Mouse (Mus musculus) forebrain, embryonic 16.5 days (tissue): ENCODE data around the gene Ndufa3. TPM values are rescaled to one million over a fixed set of nuclear protein-coding genes. Genes with fewer than 3 reads are reported as not detected.
A peak's percentile ranks its signal among the peaks of the same experiment; 100 is the strongest.
"Not testable (repeated sequence)": the region's sequence is repeated elsewhere in the genome, so short reads cannot be mapped to it uniquely, and the experiment has no call there.

Experiments used
- ATAC-seq: fragments of 200-750 bp; cut with Nextera tagmentation; 2 replicates; pipeline ENCODE4 v1.8.0; 2017; ENCODE audit warnings: mild to moderate bottlenecking, moderate library complexity
- H3K27ac ChIP-seq: fragments of 300-500 bp; sonication (generic); 2 replicates; pipeline ENCODE4 v1.5.1; 2014; ENCODE audit warnings: low read length, control low read depth
- H3K27me3 ChIP-seq: fragments of 300-500 bp; sonication (generic); replicated peaks from 2 replicates; pipeline ENCODE4 v1.6.1; 2014; ENCODE audit warnings: low read length; ENCODE audit not compliant: control insufficient read depth, insufficient read depth
- H3K36me3 ChIP-seq: fragments of 300-500 bp; sonication (generic); 2 replicates; pipeline ENCODE4 v1.6.1; 2014; ENCODE audit not compliant: control insufficient read depth, insufficient read depth
- H3K4me1 ChIP-seq: fragments of 300-500 bp; sonication (generic); replicated peaks from 2 replicates; pipeline ENCODE4 v1.6.1; 2014; ENCODE audit warnings: low read length; ENCODE audit not compliant: control insufficient read depth, insufficient read depth
- H3K4me2 ChIP-seq: fragments of 300-500 bp; sonication (generic); 2 replicates; pipeline ENCODE4 v1.6.1; 2014; ENCODE audit warnings: mild to moderate bottlenecking, low read length, control low read depth
- H3K4me3 ChIP-seq: fragments of 300-500 bp; sonication (generic); replicated peaks from 2 replicates; pipeline ENCODE4 v1.5.1; 2014; ENCODE audit warnings: mild to moderate bottlenecking, low read length, control low read depth
- H3K9ac ChIP-seq: fragments of 300-500 bp; sonication (generic); replicated peaks from 2 replicates; pipeline ENCODE4 v1.6.1; 2014; ENCODE audit warnings: low read depth, low read length, control low read depth
- H3K9me3 ChIP-seq: fragments of 300-500 bp; sonication (generic); 2 replicates; pipeline ENCODE4 v1.6.1; 2016; ENCODE audit warnings: low read length; ENCODE audit not compliant: control insufficient read depth
- WGBS: fragments of 180-500 bp; shearing (Covaris S2); extraction: QIAGEN DNeasy Blood & Tissue Kit; methylation state at CpG from one replicate; pipeline ENCODE4 v1.1.7; 2014; 5-methylcytosine and 5-hydroxymethylcytosine counted together
- polyA plus RNA-seq: library from polyadenylated mRNA; unstranded; fragments of >200 nt; fragmentation: Nextera tagmentation; extraction: Ambion mirVana; gene quantifications from 2 replicates; pipeline ENCODE4 v1.2.1, GENCODE M21; 2015

Ndufa3 gene
- polyA plus RNA-seq = 314 and 357 TPM in 2 replicates

DNA sequence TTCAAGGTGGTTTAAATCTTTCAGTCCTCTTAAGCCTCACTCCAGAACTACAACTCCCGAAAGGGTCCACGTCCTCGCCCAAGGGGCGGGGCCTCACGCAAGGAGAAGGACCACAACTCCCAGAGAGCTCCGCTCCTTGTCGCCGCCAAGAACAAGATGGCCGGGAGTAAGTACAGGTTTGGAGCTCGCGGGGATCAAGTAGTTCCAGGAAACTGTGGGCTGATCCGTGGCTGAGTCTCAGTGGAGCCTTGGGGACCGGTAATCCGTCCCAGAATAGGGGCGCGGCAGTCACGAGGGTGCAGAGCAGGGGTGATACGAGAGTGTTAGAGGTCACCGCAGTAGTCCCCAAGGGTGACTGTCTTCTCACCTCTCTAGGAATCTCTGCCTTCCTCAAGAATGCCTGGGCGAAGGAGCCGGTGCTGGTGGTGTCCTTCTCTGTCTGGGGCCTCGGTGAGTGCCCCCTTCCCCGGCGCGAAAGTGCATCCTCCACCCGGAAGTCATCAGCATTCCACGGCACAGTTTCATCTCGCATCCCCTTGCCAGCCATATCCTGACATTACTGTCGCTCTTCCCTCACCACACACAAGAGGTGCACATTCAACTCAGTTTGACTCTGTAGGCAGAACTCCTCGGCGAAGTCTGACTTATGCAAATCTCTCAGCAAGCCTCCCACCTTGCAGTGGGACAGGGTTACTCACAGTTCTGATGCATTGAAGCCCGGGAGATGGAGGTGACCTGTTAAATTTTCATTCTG lies at the start of gene Ndufa3:
Ndufa3 (plus strand) TSS at position 132 of the 754 bp plus-strand sequence.
- Histone ChIP-seq H3K27me3 (no peaks in the 10 kb centered on the region), H3K9ac (peak within 1 kb of the TSS; percentile 81), H3K9me3 (no peaks in the 10 kb centered on the region), H3K4me2 (peak within 1 kb of the TSS; percentile 69), H3K36me3 (peaks cover 7% of the 10 kb centered on the region), H3K4me1 (peaks cover 6% of the 10 kb centered on the region), H3K27ac (peak within 1 kb of the TSS; percentile 33; the same call in 1 of the 2 replicates), H3K4me3 (peak within 1 kb of the TSS; percentile 61)
- WGBS = under 1% methylated on average over 32 of the region's 32 CpGs
- peak; percentile 98 for ATAC-seq

DNA sequence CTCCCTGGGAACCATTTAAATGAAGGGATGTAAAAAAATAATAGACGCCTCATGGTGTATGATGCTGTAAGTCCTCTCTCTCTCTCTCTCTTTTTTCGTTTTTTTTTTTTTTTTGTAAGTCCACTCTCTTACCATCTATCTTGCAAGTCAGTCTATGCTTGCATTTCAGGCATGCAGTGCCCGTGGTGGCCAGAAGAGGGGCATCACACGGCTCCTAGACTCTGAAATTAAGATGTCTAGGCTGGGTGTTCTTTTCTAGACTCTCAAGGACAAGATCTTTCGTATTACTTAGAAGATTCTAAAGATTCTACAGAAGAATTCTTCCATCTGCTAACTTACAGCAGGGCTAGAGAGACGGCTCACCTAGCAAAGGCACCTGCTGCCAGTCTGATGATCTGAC lies 47.4 kb upstream of the Ndufa3 start:
- Histone ChIP-seq H3K4me3 (no peak overlapping the region), H3K9me3 (no peaks in the 10 kb centered on the region), H3K27ac (no peak overlapping the region), H3K9ac (no peak overlapping the region), H3K4me2 (no peak overlapping the region), H3K4me1 (no peaks in the 10 kb centered on the region), H3K36me3 (no peaks in the 10 kb centered on the region), H3K27me3 (no peaks in the 10 kb centered on the region)
- 67% methylated on average over 6 of the region's 6 CpGs for WGBS
- no peak for ATAC-seq

DNA sequence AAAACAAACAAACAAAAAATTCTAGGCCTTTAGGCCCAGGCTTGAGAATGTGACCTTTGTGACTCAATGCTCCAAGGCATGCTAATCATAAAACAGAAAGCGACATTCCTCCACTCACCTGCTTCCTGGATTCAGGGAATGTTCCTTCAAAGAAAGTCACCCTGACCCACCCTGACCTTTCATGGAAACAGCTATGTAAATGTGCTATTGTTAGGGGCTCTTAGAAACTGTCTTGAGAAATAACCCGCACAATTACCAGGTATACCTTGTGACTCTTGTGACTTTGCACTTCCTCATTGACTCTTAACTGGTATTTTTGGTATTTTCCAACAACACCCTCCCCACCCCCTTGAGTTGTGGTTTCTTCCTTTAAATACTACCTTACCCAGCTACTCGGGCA lies 46.6 kb upstream of the Ndufa3 start:
- 95% methylated on average over 3 of the region's 3 CpGs for WGBS
- not testable (repeated sequence) for H3K4me3 ChIP-seq, H3K4me2 ChIP-seq, H3K9me3 ChIP-seq, ATAC-seq, H3K27me3 ChIP-seq, H3K4me1 ChIP-seq, H3K9ac ChIP-seq, H3K27ac ChIP-seq, H3K36me3 ChIP-seq

DNA sequence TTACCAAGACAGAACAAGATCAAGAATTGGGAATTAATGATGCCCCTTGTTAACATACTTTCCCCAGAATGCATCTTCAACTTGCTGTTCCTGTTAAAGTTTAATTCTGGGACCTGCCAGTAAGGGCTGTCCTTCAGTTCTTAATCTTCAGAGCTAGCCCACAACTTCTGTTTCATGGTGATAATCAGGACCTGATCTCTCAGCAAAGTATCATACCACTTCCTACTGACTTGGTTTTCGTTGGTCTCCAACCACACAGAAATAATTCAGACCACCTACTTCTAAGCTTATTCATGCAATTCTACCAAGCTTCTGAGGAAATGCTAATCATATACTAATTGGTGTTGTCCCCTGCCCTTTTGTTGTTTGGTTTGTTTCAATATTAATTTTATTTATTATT lies 45.3 kb upstream of the Ndufa3 start:
- H3K4me1 ChIP-seq = no peaks in the 10 kb centered on the region
- ATAC-seq = no peak
- WGBS = 68% methylated on average over 1 of the region's 1 CpGs
- no peaks in the 10 kb centered on the region for H3K27me3 ChIP-seq
- no peaks in the 10 kb centered on the region for H3K36me3 ChIP-seq
- H3K9me3 ChIP-seq = no peaks in the 10 kb centered on the region
- H3K4me2 ChIP-seq = no peak overlapping the region
- no peak overlapping the region for H3K4me3 ChIP-seq
- no peak overlapping the region for H3K27ac ChIP-seq
- H3K9ac ChIP-seq = no peak overlapping the region

DNA sequence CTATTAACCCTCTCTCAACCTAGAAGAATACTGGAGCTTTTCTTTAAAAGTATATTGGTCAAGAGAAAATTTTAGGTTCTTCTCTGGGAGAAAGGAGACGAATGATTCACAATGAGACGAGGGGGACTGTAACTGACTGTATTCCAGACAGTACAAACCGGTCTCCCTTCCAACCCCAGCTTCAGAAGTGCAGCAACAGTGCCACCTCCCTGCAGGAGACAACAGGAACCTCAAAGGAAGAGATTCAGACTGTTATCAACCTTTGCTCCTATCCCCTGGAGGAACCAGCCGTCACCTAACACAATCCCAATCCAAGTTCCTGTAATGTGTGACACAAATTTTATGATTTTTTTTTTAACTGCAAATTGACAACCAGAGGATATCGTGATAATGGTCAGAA lies 43.0 kb upstream of the Ndufa3 start:
- Histone ChIP-seq H3K4me1 (no peaks in the 10 kb centered on the region), H3K36me3 (no peaks in the 10 kb centered on the region), H3K27me3 (no peaks in the 10 kb centered on the region), H3K4me2 (no peak overlapping the region), H3K27ac (no peak overlapping the region), H3K9ac (no peak overlapping the region), H3K4me3 (no peak overlapping the region), H3K9me3 (no peaks in the 10 kb centered on the region)
- 68% methylated on average over 5 of the region's 5 CpGs for WGBS
- no peak for ATAC-seq

DNA sequence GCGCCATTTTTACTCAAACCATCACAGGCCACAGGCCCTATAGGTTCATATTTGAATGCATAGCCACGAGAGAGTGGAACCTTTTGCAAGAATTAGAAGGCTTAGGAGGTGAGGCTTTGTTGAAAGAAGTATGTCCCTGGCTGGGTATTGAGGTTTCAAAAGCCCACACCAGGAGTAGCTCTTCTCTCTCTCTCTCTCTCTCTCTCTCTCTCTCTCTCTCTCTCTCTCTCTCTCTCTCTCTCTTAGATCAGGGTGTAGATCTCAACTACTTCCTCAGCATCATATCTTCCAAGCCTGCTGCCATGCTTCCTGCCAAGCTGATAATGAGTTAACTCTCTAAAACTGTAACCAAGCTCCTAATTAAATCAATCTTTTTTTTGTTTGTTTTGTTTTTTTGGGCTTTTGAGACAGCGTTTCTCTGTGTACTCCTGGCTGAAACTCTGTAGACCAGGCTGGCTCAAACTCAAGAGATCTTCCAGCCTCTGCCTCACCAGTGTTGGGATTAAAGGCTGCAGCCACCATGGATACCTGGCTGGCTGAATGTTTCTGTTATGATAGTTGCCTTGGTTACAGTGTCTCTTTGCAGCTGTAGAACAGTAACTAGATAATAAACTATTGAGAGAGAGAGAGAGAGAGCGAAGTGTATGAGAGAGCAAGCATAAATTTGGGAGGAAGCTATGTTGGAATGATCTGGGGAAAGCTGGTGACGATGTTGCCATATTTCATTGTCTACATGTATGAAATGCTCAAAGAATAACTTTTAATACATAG lies 40.6 kb upstream of the Ndufa3 start:
- Histone ChIP-seq H3K4me1 (no peaks in the 10 kb centered on the region), H3K36me3 (no peaks in the 10 kb centered on the region), H3K9ac (no peak overlapping the region), H3K4me3 (no peak overlapping the region), H3K9me3 (no peaks in the 10 kb centered on the region), H3K4me2 (no peak overlapping the region), H3K27ac (no peak overlapping the region), H3K27me3 (no peaks in the 10 kb centered on the region)
- 79% methylated on average over 5 of the region's 5 CpGs for WGBS
- ATAC-seq = no peak

DNA sequence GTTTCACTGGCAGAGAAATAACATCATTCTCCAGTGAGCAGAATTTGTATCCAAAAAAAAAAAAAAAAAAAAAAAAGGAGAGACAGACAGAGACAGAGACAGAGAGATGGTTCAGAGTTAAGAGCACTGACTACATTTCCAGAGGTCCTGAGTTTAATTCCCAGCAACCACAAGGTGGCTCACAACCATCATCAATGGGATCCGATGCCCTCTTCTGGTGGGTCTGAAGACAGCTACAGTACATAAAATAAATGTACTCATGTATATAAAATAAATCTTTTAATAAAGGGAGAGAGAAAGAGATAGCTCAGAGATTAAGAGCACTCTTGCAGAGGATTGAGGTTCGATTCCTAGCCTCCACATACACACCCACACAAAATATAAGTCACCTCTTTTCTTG lies 39.0 kb upstream of the Ndufa3 start:
- H3K4me3 ChIP-seq = no peak overlapping the region
- H3K27me3 ChIP-seq = no peaks in the 10 kb centered on the region
- no peaks in the 10 kb centered on the region for H3K4me1 ChIP-seq
- no peak overlapping the region for H3K4me2 ChIP-seq
- no peaks in the 10 kb centered on the region for H3K9me3 ChIP-seq
- no peak overlapping the region for H3K27ac ChIP-seq
- ATAC-seq = no peak
- no peaks in the 10 kb centered on the region for H3K36me3 ChIP-seq
- H3K9ac ChIP-seq = no peak overlapping the region
- 79% methylated on average over 2 of the region's 2 CpGs for WGBS

DNA sequence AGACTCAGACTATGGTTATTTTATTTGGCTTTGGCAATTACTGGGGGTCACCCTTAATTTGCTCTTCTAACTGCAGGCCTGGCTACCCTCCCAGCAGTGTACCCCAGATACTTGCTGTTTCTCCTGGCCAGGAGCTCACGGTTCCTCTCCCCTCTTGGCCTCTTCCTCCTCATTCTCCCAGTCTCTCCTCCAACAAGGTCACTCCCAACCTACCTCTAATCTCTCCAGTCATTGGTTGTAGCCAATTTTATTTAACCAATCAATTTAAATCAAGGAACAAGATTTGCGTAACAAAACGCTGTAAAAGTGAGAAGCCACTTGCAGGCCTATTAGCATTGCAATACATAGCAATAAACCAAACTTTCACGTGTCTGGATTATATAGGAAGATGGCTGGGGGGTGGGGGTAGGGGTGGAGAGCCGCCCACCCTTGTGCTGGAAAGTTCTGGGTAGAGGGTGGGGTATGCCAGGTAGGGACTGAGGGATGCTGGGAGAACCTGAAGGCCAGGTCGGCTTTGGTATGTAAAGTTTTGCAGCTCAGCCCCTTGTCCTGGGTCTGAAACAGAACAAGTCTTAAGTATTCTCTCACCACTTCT lies 38.1 kb upstream of the Ndufa3 start:
- H3K4me3 ChIP-seq = no peak overlapping the region
- H3K36me3 ChIP-seq = no peaks in the 10 kb centered on the region
- H3K4me2 ChIP-seq = no peak overlapping the region
- H3K9me3 ChIP-seq = no peaks in the 10 kb centered on the region
- H3K27me3 ChIP-seq = no peaks in the 10 kb centered on the region
- H3K27ac ChIP-seq = no peak overlapping the region
- no peaks in the 10 kb centered on the region for H3K4me1 ChIP-seq
- H3K9ac ChIP-seq = no peak overlapping the region
- ATAC-seq = no peak
- 80% methylated on average over 6 of the region's 6 CpGs for WGBS

DNA sequence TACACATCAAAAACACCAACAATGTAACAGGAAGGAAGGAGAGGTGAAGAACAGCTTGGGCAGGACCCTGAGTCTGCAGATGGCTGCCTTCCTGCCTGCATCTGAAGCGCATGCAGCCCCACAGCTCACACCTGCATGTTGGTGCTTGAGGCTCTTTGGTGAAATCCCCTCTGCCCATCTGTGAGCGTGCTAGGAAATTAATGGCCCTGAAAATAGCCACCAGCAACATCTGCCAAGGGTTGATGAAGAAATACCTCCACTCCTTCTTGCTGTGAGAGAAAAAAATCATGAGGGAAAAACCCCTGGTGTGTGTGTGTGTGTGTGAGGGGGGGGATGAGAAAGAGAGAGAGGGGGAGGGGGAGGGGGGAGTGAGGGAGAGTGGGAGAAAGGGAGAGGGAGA lies 37.1 kb upstream of the Ndufa3 start:
- H3K36me3 ChIP-seq = no peaks in the 10 kb centered on the region
- H3K27ac ChIP-seq = no peak overlapping the region
- no peaks in the 10 kb centered on the region for H3K4me1 ChIP-seq
- no peak overlapping the region for H3K4me3 ChIP-seq
- H3K27me3 ChIP-seq = no peaks in the 10 kb centered on the region
- ATAC-seq = no peak
- 72% methylated on average over 2 of the region's 2 CpGs for WGBS
- H3K4me2 ChIP-seq = no peak overlapping the region
- no peak overlapping the region for H3K9ac ChIP-seq
- no peaks in the 10 kb centered on the region for H3K9me3 ChIP-seq
